10 mouse cellular contexts compared by ENCODE assay signal in genomic region chr8:121128531-121129264, GRCm38 (mm10). TPM values are rescaled to one million over a fixed set of nuclear protein-coding genes. Genes with fewer than 3 reads are reported as not detected.
DNase-seq lines count a peak whose midpoint lies in the region; ATAC-seq and TF ChIP-seq lines count a peak whose summit lies in the region.
"Had no signal": no experiment of that assay in that cellular context is flagged by ENCODE, and none has a peak within 500 bp of the region (broad histone marks: within the 10 kb centered on the region; RNA-seq: fewer than 3 reads in every experiment).

No protein-coding gene starts in this region.

- peaks cover 57% of the 10 kb centered on the region for H3K4me1 ChIP-seq in kidney, embryonic 16.5 days (ENCODE audit: insufficient read depth, low read length)
- H3K4me1 ChIP-seq in embryonic facial prominence, embryonic 12.5 days: peaks cover 46% of the 10 kb centered on the region
- H3K4me1 ChIP-seq in hindbrain, embryonic 16.5 days (ENCODE audit: control insufficient read depth, insufficient read depth, low read depth, low read length): peaks cover 17% of the 10 kb centered on the region
- H3K4me1 ChIP-seq in midbrain, postnatal 0 days (ENCODE audit: insufficient read depth, low read length): no peaks in the 10 kb centered on the region

- ATAC-seq in kidney, embryonic 16.5 days (ENCODE audit: low FRiP score, low TSS enrichment): no peak
- ATAC-seq in embryonic facial prominence, embryonic 12.5 days (ENCODE audit: insufficient number of reproducible peaks, insufficient read depth, low FRiP score, low TSS enrichment): no peak
- ATAC-seq in hindbrain, embryonic 16.5 days: no peak
- ATAC-seq in midbrain, postnatal 0 days (ENCODE audit: low FRiP score): no peak

- peaks cover 41% of the 10 kb centered on the region for H3K27me3 ChIP-seq in kidney, embryonic 16.5 days (ENCODE audit: insufficient read depth, low read length)
- H3K27me3 ChIP-seq in embryonic facial prominence, embryonic 12.5 days: peaks cover 67% of the 10 kb centered on the region
- peaks cover 57% of the 10 kb centered on the region for H3K27me3 ChIP-seq in hindbrain, embryonic 16.5 days (replicated peaks; ENCODE audit: control insufficient read depth, insufficient read depth, low read length)
- H3K27me3 ChIP-seq in midbrain, postnatal 0 days (ENCODE audit: insufficient read depth, low read length): peaks cover 80% of the 10 kb centered on the region

- H3K9ac ChIP-seq in kidney, embryonic 16.5 days (replicated peaks; ENCODE audit: low read length): peak overlapping the region; percentile 68
- peak overlapping the region; percentile 37 for H3K9ac ChIP-seq in embryonic facial prominence, embryonic 12.5 days
- no peak overlapping the region for H3K9ac ChIP-seq in hindbrain, embryonic 16.5 days (ENCODE audit: low read depth, low read length)
- no peak overlapping the region for H3K9ac ChIP-seq in midbrain, postnatal 0 days (replicated peaks; ENCODE audit: low read length, poor library complexity, severe bottlenecking)

- peak overlapping the region; percentile 61 for H3K4me2 ChIP-seq in kidney, embryonic 16.5 days (replicated peaks; ENCODE audit: low read depth, low read length)
- H3K4me2 ChIP-seq in embryonic facial prominence, embryonic 12.5 days (replicated peaks): peak overlapping the region; percentile 48
- H3K4me2 ChIP-seq in hindbrain, embryonic 16.5 days (ENCODE audit: low read length): peak overlapping the region; percentile 35
- H3K4me2 ChIP-seq in midbrain, postnatal 0 days (ENCODE audit: low read depth, low read length, poor library complexity, severe bottlenecking): no peak overlapping the region

- no peak for DNase-seq in kidney, adult 9 months
- DNase-seq in midbrain, postnatal 0 days (ENCODE audit: low spot score): no peak
- no peak for DNase-seq in layer of hippocampus, postnatal 10 days (ENCODE audit: low spot score in 2 of 2)
- no peak for DNase-seq in gastrocnemius, adult 18-20 months (ENCODE audit: low spot score)
- no peak for DNase-seq in layer of hippocampus, adult 9-10 months (ENCODE audit: low spot score)

- peaks cover 2% of the 10 kb centered on the region; the same call in 1 of the 2 replicates for H3K9me3 ChIP-seq in kidney, embryonic 16.5 days (ENCODE audit: low read length)
- H3K9me3 ChIP-seq in embryonic facial prominence, embryonic 12.5 days: no peaks in the 10 kb centered on the region
- H3K9me3 ChIP-seq in hindbrain, embryonic 16.5 days (ENCODE audit: control insufficient read depth, low read length): no peaks in the 10 kb centered on the region
- H3K9me3 ChIP-seq in midbrain, postnatal 0 days (ENCODE audit: low read length): no peaks in the 10 kb centered on the region

- 0 out of 2 replicates have a peak, but pooled peaks cover 4% of the 10 kb centered on the region for H3K36me3 ChIP-seq in kidney, embryonic 16.5 days (ENCODE audit: insufficient read depth, low read length)
- H3K36me3 ChIP-seq in embryonic facial prominence, embryonic 12.5 days: no peaks in the 10 kb centered on the region
- H3K36me3 ChIP-seq in hindbrain, embryonic 16.5 days (ENCODE audit: control insufficient read depth, insufficient read depth, low read length): no peaks in the 10 kb centered on the region
- H3K36me3 ChIP-seq in midbrain, postnatal 0 days (ENCODE audit: insufficient read depth, low read length): no peaks in the 10 kb centered on the region

- peak overlapping the region; percentile 93 for H3K27ac ChIP-seq in kidney, embryonic 16.5 days (ENCODE audit: low read length)
- peak overlapping the region; percentile 67 for H3K27ac ChIP-seq in embryonic facial prominence, embryonic 12.5 days
- H3K27ac ChIP-seq in hindbrain, embryonic 16.5 days (ENCODE audit: low read depth, low read length): no peak overlapping the region
- H3K27ac ChIP-seq in midbrain, postnatal 0 days (ENCODE audit: low read depth, low read length): no peak overlapping the region
- H3K27ac ChIP-seq: macrophage had no signal

- TF ChIP-seq CTCF in midbrain, postnatal 0 days (IDR thresholded peaks at IDR 0.05): no peak

- H3K4me3 ChIP-seq in kidney, embryonic 16.5 days (ENCODE audit: low read length): peak overlapping the region; percentile 47
- peak overlapping the region; percentile 28 for H3K4me3 ChIP-seq in embryonic facial prominence, embryonic 12.5 days
- peak overlapping the region; percentile 7; the same call in 1 of the 2 replicates for H3K4me3 ChIP-seq in hindbrain, embryonic 16.5 days (ENCODE audit: low read length)
- peak overlapping the region; percentile 9; the same call in 1 of the 2 replicates for H3K4me3 ChIP-seq in midbrain, postnatal 0 days (ENCODE audit: low read depth, low read length)

- WGBS in kidney, embryonic 16.5 days: 10% methylated on average over 55 of the region's 55 CpGs
- 3% methylated on average over 55 of the region's 55 CpGs for WGBS in embryonic facial prominence, embryonic 12.5 days
- 2% methylated on average over 55 of the region's 55 CpGs for WGBS in hindbrain, embryonic 16.5 days
- WGBS in midbrain, postnatal 0 days: 1% methylated on average over 52 of the region's 55 CpGs

RNA-seq across cellular contexts. Expression of gene Foxl1, which starts 1.0 kb away (rescaled TPM):
- polyA plus RNA-seq in kidney, embryonic 16.5 days (2015; fragmentation: Nextera tagmentation; extraction: Ambion mirVana): 6.5 and 6.7 TPM in 2 replicates
- 4.6 and 5.2 TPM in 2 replicates for polyA plus RNA-seq in embryonic facial prominence, embryonic 12.5 days (2016; fragmentation: Nextera tagmentation; extraction: Ambion mirVana)
- polyA plus RNA-seq in hindbrain, embryonic 16.5 days (2015; fragmentation: Nextera tagmentation; extraction: Ambion mirVana): 0.09 and 0.16 TPM in 2 replicates
- 0.09 and 0.22 TPM in 2 replicates for total RNA-seq in midbrain, postnatal 0 days (2014; rRNA removed)
- polyA plus RNA-seq in midbrain, postnatal 0 days (2015; fragmentation: Nextera tagmentation; extraction: Ambion mirVana): 0.12 and 0.20 TPM in 2 replicates
- under 1 TPM in 1 of 2 experiments, not detected in 1; 0.21 TPM for total RNA-seq in layer of hippocampus, postnatal 10 days (2021)
- not detected for total RNA-seq in gastrocnemius, adult 18-20 months (2021)
- polyA plus RNA-seq: macrophage; spleen, adult 2 months had no signal

RNA-seq across cellular contexts. Expression of gene Foxc2, which starts 12.7 kb away (rescaled TPM):
- polyA plus RNA-seq in kidney, embryonic 16.5 days (2015; fragmentation: Nextera tagmentation; extraction: Ambion mirVana): 24.9 and 27.3 TPM in 2 replicates
- 26.8 and 29.8 TPM in 2 replicates for polyA plus RNA-seq in embryonic facial prominence, embryonic 12.5 days (2016; fragmentation: Nextera tagmentation; extraction: Ambion mirVana)
- 1.9 and 2.8 TPM in 2 replicates for polyA plus RNA-seq in hindbrain, embryonic 16.5 days (2015; fragmentation: Nextera tagmentation; extraction: Ambion mirVana)
- total RNA-seq in midbrain, postnatal 0 days (2014; rRNA removed): 7.6 and 10.9 TPM in 2 replicates
- 2.6 and 2.8 TPM in 2 replicates for polyA plus RNA-seq in midbrain, postnatal 0 days (2015; fragmentation: Nextera tagmentation; extraction: Ambion mirVana)
- 1 to 10 TPM; 1.5 to 2.5 TPM for total RNA-seq in layer of hippocampus, postnatal 10 days (2021)
- total RNA-seq in gastrocnemius, adult 18-20 months (2021): under 1 TPM; 0.16 to 0.36 TPM
- polyA plus RNA-seq: macrophage had no signal

RNA-seq across cellular contexts. Expression of gene Mthfsd, which starts 20.5 kb away (rescaled TPM):
- 75.7 and 81.1 TPM in 2 replicates for polyA plus RNA-seq in kidney, embryonic 16.5 days (2015; fragmentation: Nextera tagmentation; extraction: Ambion mirVana)
- 66.9 and 75.0 TPM in 2 replicates for polyA plus RNA-seq in embryonic facial prominence, embryonic 12.5 days (2016; fragmentation: Nextera tagmentation; extraction: Ambion mirVana)
- 45.2 and 46.3 TPM in 2 replicates for polyA plus RNA-seq in hindbrain, embryonic 16.5 days (2015; fragmentation: Nextera tagmentation; extraction: Ambion mirVana)
- 53.4 and 67.1 TPM in 2 replicates for total RNA-seq in midbrain, postnatal 0 days (2014; rRNA removed)
- 34.6 and 37.2 TPM in 2 replicates for polyA plus RNA-seq in midbrain, postnatal 0 days (2015; fragmentation: Nextera tagmentation; extraction: Ambion mirVana)
- total RNA-seq in layer of hippocampus, postnatal 10 days (2021): 10 to 100 TPM; 28.1 to 29.3 TPM
- total RNA-seq in gastrocnemius, adult 18-20 months (2021): 10 to 100 TPM; 12.8 to 14.7 TPM

RNA-seq across cellular contexts. Expression of gene Foxf1, which starts 44.5 kb away (rescaled TPM):
- polyA plus RNA-seq in kidney, embryonic 16.5 days (2015; fragmentation: Nextera tagmentation; extraction: Ambion mirVana): 1.5 and 4.6 TPM in 2 replicates
- polyA plus RNA-seq in embryonic facial prominence, embryonic 12.5 days (2016; fragmentation: Nextera tagmentation; extraction: Ambion mirVana): 35.0 and 35.9 TPM in 2 replicates
- polyA plus RNA-seq in hindbrain, embryonic 16.5 days (2015; fragmentation: Nextera tagmentation; extraction: Ambion mirVana): 1.1 and 1.3 TPM in 2 replicates
- 0.71 and 3.5 TPM in 2 replicates for total RNA-seq in midbrain, postnatal 0 days (2014; rRNA removed)
- 1.5 and 1.6 TPM in 2 replicates for polyA plus RNA-seq in midbrain, postnatal 0 days (2015; fragmentation: Nextera tagmentation; extraction: Ambion mirVana)
- 1 to 10 TPM; 1.3 to 1.4 TPM for total RNA-seq in layer of hippocampus, postnatal 10 days (2021)
- total RNA-seq in gastrocnemius, adult 18-20 months (2021): under 1 TPM; 0.09 to 0.18 TPM

Comparison
In these comparisons a context has a peak if more than half of its experiments do, and no peak if none do; other contexts are left out.
1. H3K27ac ChIP-seq: peak in kidney, embryonic 16.5 days (single experiment) and embryonic facial prominence, embryonic 12.5 days (single experiment); none in hindbrain, embryonic 16.5 days (single experiment) and midbrain, postnatal 0 days (single experiment).
2. H3K9ac ChIP-seq: peak in kidney, embryonic 16.5 days (single experiment) and embryonic facial prominence, embryonic 12.5 days (single experiment); none in hindbrain, embryonic 16.5 days (single experiment) and midbrain, postnatal 0 days (single experiment).
3. Peak in every context shown above with its lines, with median percentiles within 50 percentile points of each other: H3K4me3 ChIP-seq.